Mouse (Mus musculus): ENCODE data around the gene Rab34.
"Not testable (repeated sequence)": the region's sequence is repeated elsewhere in the genome, so short reads cannot be mapped to it uniquely, and the experiment has no call there.

The Rab34 gene

GRCm38 (mm10) chr11:78180081-78180761 lies 8.0 kb upstream of the Rab34 start:
- DNase-seq: no peak

GRCm38 (mm10) chr11:78181830-78182357 lies 6.3 kb upstream of the Rab34 start:
- DNase-seq: no peak

- DNase-seq: no peak
These were observed 5.8 kb upstream of the Rab34 start for GRCm38 (mm10) chr11:78182450-78182849.

DNA sequence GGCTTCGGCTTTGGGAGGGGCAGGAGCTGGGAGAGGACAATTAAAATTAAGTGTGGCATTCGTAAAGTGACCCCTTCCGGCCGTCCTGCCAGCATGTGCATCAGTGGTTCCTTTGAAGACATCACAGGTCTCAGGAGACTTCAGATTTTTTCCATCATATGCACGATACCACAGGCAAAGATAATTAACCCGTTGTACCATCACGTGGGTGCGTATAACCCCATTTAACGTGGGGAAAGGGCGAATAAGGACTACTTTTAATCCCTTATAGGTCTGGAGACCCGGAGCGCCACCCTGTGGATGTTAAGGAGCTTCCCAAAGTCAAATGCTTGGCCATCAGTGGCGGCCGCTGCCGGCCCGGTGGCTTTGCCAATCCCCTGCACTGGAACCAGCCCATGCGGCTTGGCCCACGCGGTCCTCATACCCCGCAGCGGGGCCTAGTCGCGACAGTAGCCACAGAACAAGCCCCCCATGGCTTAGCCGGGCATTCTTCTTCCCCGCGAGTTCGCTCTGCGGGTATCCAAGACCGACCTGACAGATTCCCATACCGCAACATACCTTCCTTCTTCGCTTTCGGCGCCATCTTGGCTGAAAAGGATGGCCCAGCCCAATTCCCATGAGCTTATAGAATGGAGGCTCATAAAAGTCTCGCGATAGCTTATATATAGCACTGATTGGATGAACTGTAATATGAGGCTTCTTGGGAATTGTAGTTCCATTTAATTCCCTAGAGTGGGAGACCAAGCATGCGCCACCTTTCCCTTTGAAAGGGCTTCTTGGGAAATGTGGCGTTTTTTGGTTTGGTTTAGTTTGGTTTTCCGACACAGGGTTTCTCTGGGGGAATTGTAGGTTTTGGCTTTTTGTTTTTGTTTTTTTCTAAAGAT lies 5.0 kb upstream of the Rab34 start, which contains the start of gene Rpl23a:
TSS of gene Rpl23a (minus strand) at position 624 of the 884 bp plus-strand sequence.
- DNase-seq: peak; percentile 86 to 89

DNA sequence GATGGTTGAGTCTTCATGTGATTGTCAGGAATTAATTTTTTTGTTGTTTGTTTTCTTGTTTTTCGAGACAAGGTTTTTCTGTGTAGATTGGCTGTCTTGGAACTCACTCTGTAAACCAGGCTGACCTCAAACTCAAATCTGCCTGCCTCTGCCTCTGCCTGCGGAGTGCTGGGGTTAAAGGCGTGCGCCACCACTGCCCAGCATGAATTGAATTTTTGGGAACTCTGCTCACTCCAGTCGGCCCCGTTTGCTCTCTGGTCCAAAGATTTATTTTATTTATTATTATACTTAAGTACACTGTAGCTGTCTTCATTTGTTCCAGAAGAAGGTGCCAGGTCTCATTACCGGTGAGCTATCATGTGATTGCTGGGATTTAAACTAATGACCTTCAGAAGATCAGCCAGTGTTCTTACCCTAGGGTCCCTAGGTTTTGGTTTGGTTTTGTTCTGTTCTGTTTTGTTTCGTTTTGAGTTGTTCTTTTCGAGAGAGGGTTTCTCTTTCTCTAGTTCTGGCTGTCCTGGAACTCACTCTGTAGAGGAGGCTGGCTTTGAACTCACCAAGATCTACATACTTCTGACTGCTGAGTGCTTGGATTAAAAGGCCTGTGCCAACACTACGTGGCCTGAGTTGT lies 4.2 kb upstream of the Rab34 start:
- DNase-seq: no peak

DNA sequence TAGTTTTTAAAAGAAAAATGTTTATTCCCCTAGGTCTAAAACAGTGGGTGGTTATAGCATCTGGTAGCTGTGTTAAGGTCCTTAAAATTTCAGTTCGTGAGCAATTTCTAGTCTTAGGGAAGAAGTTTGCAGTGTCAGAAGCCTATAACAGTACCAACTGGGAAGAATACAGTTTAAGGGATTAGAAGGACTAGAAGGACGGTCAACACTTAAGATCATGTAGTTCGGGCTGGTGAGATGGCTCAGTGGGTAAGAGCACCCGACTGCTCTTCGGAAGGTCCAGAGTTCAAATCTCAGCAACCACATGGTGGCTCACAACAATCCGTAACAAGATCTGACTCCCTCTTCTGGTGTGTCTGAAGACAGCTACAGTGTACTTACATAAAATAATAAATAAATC lies 3.5 kb upstream of the Rab34 start:
- DNase-seq: not testable (repeated sequence)

DNA sequence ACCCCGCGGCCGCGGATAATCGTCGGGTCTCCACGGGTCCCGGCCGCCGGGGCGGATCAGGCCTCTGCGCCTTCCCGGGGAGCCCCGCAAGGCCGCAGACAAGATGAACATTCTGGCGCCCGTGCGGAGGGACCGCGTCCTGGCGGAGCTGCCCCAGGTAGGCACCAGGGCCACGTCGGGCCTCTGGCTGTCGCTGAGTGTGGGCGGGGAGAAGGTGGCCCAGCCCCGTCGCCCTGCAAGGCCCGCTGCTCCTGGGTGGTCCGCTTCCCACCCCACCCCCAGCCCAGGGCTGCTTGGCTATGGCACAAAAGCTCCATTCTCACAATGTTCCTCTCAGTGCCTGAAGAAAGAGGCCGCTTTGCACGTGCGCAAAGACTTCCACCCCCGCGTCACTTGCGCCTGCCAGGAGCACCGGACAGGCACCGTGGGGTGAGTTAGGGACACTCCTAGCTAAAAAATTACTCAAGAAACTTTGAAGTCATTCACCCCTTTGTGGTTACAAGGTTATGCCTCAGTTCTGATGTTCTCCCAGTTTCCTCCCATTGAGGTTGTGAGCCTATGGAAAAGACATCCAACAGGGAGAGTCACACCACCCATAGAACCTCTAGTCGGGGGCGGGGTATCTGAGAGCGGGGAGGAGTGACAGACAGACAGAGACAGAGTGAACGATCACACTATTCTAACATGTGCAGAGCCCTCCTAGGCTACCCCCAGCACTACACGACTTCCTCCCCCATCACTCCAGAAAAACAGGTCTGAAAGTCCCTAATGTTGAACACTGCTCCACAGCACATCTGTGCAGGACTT lies 1.2 kb downstream of the Rab34 start:
- peak; percentile 30 to 55 for DNase-seq

DNA sequence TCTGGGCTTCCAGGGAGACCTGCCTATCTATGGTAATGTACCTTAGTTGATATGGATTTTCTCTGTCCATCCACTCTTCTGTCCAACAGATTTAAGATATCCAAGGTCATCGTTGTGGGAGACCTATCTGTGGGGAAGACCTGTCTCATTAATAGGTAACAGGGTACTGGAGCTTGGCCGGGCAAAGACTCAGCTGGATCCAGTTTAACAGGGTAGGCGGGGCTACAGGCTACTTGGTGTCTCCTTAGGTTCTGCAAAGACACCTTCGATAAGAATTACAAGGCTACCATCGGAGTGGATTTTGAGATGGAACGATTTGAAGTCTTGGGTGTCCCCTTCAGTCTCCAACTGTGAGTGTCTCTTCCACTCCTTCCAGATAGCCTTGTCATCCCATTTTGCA lies 1.8 kb downstream of the Rab34 start:
- DNase-seq: no peak

- no peak for DNase-seq
These were observed 4.9 kb downstream of the Rab34 start, which contains the start of gene Proca1 for GRCm38 (mm10) chr11:78193113-78193512. Gene Proca1 (plus strand): TSS chr11:78193392.

DNA sequence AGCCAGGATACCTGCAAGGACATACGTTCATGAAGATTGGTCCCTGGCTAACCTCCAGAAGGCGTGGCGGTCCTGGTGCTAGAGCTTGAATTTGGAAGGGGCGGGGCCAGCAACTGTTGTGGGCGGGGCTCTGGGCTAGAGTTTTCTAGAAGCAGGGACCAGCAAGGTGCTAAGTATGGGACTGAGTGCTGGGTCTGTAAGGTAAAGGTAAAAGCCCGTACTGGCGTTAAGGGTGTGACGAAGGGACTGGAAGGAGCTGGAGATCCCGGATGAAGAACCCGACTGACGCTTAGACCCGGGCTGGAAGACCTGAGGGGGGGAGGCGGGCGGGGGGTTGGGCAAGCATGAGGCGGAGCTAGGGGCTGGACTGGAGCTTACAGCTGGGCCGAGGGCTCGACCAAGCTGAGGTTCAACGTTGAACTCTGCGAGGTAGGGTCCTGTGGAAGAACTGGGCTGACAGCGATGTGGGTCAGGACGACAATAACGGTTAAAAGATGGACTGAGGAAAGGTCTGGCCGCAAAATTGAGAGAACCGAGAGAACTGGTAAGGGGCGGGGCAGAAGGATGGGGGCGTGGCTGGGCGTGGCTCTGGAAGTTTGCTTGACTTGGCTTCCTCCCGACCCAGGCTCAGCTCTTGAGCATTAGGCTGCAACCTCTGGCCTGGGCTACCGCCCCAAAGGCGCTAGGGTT lies 6.3 kb downstream of the Rab34 start:
- peak in 1 of 2 experiments; percentile 60 for DNase-seq

DNA sequence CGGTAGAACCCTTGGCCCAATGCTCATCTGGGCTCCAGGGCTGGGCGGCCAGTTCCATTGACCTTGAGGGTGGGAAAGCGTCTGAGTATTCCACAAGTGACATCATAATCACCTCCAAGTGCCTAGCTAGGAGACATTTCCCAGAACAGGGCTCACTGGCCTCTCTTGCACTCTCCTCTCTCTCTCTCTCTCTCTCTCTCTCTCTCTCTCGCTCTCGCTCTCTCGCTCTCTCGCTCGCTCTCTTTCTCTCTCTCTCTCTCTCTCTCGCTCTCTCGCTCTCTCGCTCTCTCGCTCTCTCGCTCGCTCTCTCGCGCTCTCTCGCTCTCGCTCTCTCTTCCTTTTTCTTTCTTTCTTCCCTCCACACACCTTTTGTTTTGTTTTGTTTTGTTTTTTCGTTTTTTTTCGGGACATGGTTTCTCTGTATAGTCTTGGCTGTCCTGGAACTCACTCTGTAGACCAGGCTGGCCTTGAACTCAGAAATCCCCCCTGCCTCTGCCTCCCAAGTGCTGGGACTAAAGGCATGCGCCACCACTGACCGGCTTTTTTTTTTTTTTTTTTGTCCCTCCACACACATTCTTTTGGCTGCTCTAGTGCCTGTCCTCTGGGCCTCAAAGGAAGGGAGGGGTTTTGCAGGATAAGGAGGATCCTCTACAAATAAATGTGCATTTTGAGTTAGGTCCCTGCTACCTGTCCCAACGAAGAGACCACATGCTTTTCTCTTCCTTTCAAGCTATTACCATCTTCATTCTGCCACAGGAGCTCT lies 7.1 kb downstream of the Rab34 start:
- no peak for DNase-seq

DNA sequence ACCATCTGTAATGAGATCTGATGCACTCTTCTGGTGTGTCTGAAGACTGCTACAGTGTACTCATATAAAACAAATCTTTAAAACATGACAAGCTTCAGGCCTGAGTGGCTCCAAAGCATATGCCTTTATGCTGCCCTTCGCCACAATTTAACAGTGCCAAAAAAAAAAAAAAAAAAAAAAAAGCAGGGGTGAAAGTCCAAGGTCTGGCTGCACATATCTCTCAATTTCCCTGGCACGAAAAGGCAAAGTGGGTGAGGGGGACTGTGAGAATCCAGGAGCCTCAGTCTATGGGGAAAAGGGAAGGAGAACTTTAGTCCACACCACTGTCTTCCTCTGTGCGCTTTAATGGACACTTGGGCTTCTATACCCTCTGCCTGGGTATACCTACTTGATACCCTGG lies 14.1 kb downstream of the Rab34 start:
- no peak for DNase-seq

GRCm38 (mm10) chr11:78204287-78204686 lies 16.1 kb downstream of the Rab34 start:
- no peak for DNase-seq

- DNase-seq: no peak
These were observed 17.4 kb downstream of the Rab34 start for GRCm38 (mm10) chr11:78205361-78206206.

- no peak for DNase-seq
These were observed 19.0 kb downstream of the Rab34 start for GRCm38 (mm10) chr11:78207190-78207589.

GRCm38 (mm10) chr11:78209886-78210285 lies 21.7 kb downstream of the Rab34 start:
- no peak for DNase-seq

DNA sequence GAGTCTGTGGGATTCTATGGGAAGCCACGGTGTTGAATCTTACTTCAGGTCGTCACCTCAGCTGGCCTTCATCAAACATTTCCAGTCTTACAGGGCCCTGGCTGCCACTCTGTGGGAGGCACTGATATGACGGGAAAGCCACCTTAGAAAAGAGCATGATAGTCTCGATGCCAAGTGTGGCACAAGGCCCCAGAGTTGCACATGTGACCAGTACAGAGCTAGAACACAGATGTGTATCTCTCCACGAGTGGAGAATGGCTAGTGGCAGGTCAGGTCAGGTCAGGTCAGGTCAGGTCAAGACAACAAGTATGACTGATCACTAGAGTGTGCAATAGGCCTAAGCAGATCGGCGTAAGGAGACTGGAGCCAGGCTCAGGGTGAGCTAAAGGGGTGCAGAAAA lies 22.4 kb downstream of the Rab34 start:
- no peak for DNase-seq

- DNase-seq: no peak
These were observed 23.3 kb downstream of the Rab34 start for GRCm38 (mm10) chr11:78211513-78211912.

DNA sequence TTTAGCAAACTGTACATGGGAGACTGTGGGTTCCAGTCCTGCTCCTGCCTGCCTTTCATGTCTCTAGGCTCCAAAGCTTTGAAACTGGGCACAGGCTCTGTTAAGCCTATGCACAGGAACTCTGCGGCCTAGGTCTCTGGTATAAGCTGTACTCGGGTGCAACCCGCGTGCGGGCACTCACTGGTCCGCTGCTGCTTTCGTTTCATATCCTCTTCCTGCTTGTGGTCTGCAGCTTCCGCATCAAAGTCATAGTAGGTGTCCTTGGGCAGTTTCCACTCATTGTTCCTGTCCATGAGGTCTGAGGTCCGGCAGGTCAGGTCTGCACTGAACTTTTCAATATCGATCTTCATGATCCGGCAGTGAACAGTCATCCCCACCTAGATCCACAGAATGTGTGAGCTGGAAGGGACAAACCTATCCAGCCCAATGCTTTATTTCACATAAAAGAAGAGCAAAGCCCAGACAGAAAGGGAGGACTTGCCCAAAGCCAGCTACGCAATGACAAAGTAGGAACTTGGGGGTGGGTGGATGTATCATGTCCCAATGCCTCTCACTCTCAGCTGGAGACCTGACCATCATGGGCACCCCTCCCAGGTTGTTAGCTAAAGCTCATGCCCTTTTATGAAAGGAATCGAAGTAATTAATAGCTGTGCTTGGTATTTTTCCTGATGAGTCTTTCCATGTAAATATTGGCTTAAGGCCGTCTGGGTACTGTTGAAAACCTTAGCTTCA lies 25.0 kb downstream of the Rab34 start:
- no peak for DNase-seq
